Mouse (Mus musculus) limb, embryonic 12.5 days (tissue): ENCODE data around the gene Sox21. TPM values are rescaled to one million over a fixed set of nuclear protein-coding genes. Genes with fewer than 3 reads are reported as not detected.

Experiments
- ATAC-seq: fragments of 200-750 bp; cut with Nextera tagmentation; 2 replicates; pipeline ENCODE4 v1.8.0; 2017; ENCODE audit warnings: low read depth, moderate TSS enrichment; ENCODE audit not compliant: insufficient number of reproducible peaks, insufficient read depth, low FRiP score, low TSS enrichment
- H3K27ac ChIP-seq: fragments of 300-500 bp; sonication (generic); 2 replicates; pipeline ENCODE4 v1.5.1; 2016; ENCODE audit warnings: mild to moderate bottlenecking, moderate library complexity
- H3K27me3 ChIP-seq: fragments of 300-500 bp; sonication (generic); 2 replicates; pipeline ENCODE4 v1.6.1; 2016; ENCODE audit warnings: mild to moderate bottlenecking, moderate library complexity
- H3K36me3 ChIP-seq: fragments of 300-500 bp; sonication (generic); 2 replicates; pipeline ENCODE4 v1.6.1; 2016; ENCODE audit warnings: mild to moderate bottlenecking, moderate library complexity
- H3K4me1 ChIP-seq: fragments of 300-500 bp; sonication (generic); replicated peaks from 2 replicates; pipeline ENCODE4 v1.6.1; 2016
- H3K4me2 ChIP-seq: fragments of 300-500 bp; sonication (generic); 2 replicates; pipeline ENCODE4 v1.6.1; 2016; ENCODE audit warnings: mild to moderate bottlenecking, moderate library complexity
- H3K4me3 ChIP-seq: fragments of 300-500 bp; sonication (generic); replicated peaks from 2 replicates; pipeline ENCODE4 v1.5.1; 2016; ENCODE audit warnings: mild to moderate bottlenecking
- H3K9ac ChIP-seq: fragments of 300-500 bp; sonication (generic); replicated peaks from 2 replicates; pipeline ENCODE4 v1.6.1; 2016; ENCODE audit warnings: mild to moderate bottlenecking, moderate library complexity
- H3K9me3 ChIP-seq: fragments of 300-500 bp; sonication (generic); 2 replicates; pipeline ENCODE4 v1.6.1; 2016; ENCODE audit warnings: mild to moderate bottlenecking, moderate library complexity
- WGBS: fragments of 180-500 bp; shearing (Covaris S2); methylation state at CpG from one replicate; pipeline ENCODE4 v1.1.7; 2016; 5-methylcytosine and 5-hydroxymethylcytosine counted together
- microRNA-seq: library from miRNA; unstranded; fragments of <30 nt; microRNA quantifications from one replicate; pipeline ENCODE4, GENCODE M21; 2017
- polyA plus RNA-seq: library from polyadenylated mRNA; unstranded; fragments of >200 nt; fragmentation: Nextera tagmentation; extraction: Ambion mirVana; gene quantifications from 2 replicates; pipeline ENCODE4 v1.2.1, GENCODE M21; 2016

Sox21 gene
- polyA plus RNA-seq, 1 experiment from 2014 or later = 0.51 TPM

GRCm38 (mm10) chr14:118193001-118193628 lies 43.7 kb downstream of the Sox21 start:
- 45% methylated on average over 10 of the region's 10 CpGs for WGBS
- ATAC-seq = no peak
- Histone ChIP-seq H3K27me3 (peaks cover 45% of the 10 kb centered on the region), H3K4me3 (no peak overlapping the region), H3K4me2 (no peak overlapping the region), H3K27ac (no peak overlapping the region), H3K9me3 (no peaks in the 10 kb centered on the region), H3K36me3 (no peaks in the 10 kb centered on the region), H3K4me1 (no peaks in the 10 kb centered on the region), H3K9ac (no peak overlapping the region)

- no peak overlapping the region for H3K4me2 ChIP-seq
- no peak overlapping the region for H3K9ac ChIP-seq
- no peaks in the 10 kb centered on the region for H3K4me1 ChIP-seq
- peaks cover 34% of the 10 kb centered on the region for H3K27me3 ChIP-seq
- WGBS = 86% methylated on average over 9 of the region's 9 CpGs
- no peak overlapping the region for H3K4me3 ChIP-seq
- H3K27ac ChIP-seq = no peak overlapping the region
- ATAC-seq = no peak
- no peaks in the 10 kb centered on the region for H3K36me3 ChIP-seq
- H3K9me3 ChIP-seq = no peaks in the 10 kb centered on the region
These were observed 45.4 kb downstream of the Sox21 start for GRCm38 (mm10) chr14:118191442-118191841.

Small RNAs within 50 kb of the gene (microRNA-seq; reads per million reads assigned to microRNA genes)
- not detected for gene Mir6241

Other genes starting within 250 kb of the Sox21 start
- gene Dct, start 184.8 kb downstream of the Sox21 start, polyA plus RNA-seq = 1.6 and 1.7 TPM in 2 replicates
- 36.7 and 36.9 TPM in 2 replicates for gene Tgds, start 104.3 kb downstream of the Sox21 start, polyA plus RNA-seq
- gene Gpr180, start 99.9 kb downstream of the Sox21 start, polyA plus RNA-seq = 53.3 and 54.2 TPM in 2 replicates
- gene Gm9376, start 29.9 kb upstream of the Sox21 start, polyA plus RNA-seq = not detected in 2 replicates